Mouse (Mus musculus): Measurements from ENCODE around the gene Myo10.

GRCm38 (mm10) chr15:25625471-25625870, 3.1 kb downstream of the Myo10 start:
- TF ChIP-seq CTCF (IDR thresholded peaks at IDR 0.05; ENCODE audit: low read depth, low read length) (no peak), POLR2A (IDR thresholded peaks at IDR 0.05; ENCODE audit: extremely low read depth, insufficient read depth, low read length) (no peak)

Data from liver, adult 2 months (tissue).